Mouse (Mus musculus) limb, embryonic 12.5 days (tissue): ENCODE results near the gene Lif. TPM values are rescaled to one million over a fixed set of nuclear protein-coding genes. Genes with fewer than 3 reads are reported as not detected.

Experiments
- ATAC-seq: fragments of 200-750 bp; cut with Nextera tagmentation; 2 replicates; pipeline ENCODE4 v1.8.0; 2017; ENCODE audit warnings: low read depth, moderate TSS enrichment; ENCODE audit not compliant: insufficient number of reproducible peaks, insufficient read depth, low FRiP score, low TSS enrichment
- H3K27ac ChIP-seq: fragments of 300-500 bp; sonication (generic); 2 replicates; pipeline ENCODE4 v1.5.1; 2016; ENCODE audit warnings: mild to moderate bottlenecking, moderate library complexity
- H3K27me3 ChIP-seq: fragments of 300-500 bp; sonication (generic); 2 replicates; pipeline ENCODE4 v1.6.1; 2016; ENCODE audit warnings: mild to moderate bottlenecking, moderate library complexity
- H3K36me3 ChIP-seq: fragments of 300-500 bp; sonication (generic); 2 replicates; pipeline ENCODE4 v1.6.1; 2016; ENCODE audit warnings: mild to moderate bottlenecking, moderate library complexity
- H3K4me1 ChIP-seq: fragments of 300-500 bp; sonication (generic); replicated peaks from 2 replicates; pipeline ENCODE4 v1.6.1; 2016
- H3K4me2 ChIP-seq: fragments of 300-500 bp; sonication (generic); 2 replicates; pipeline ENCODE4 v1.6.1; 2016; ENCODE audit warnings: mild to moderate bottlenecking, moderate library complexity
- H3K4me3 ChIP-seq: fragments of 300-500 bp; sonication (generic); replicated peaks from 2 replicates; pipeline ENCODE4 v1.5.1; 2016; ENCODE audit warnings: mild to moderate bottlenecking
- H3K9ac ChIP-seq: fragments of 300-500 bp; sonication (generic); replicated peaks from 2 replicates; pipeline ENCODE4 v1.6.1; 2016; ENCODE audit warnings: mild to moderate bottlenecking, moderate library complexity
- H3K9me3 ChIP-seq: fragments of 300-500 bp; sonication (generic); 2 replicates; pipeline ENCODE4 v1.6.1; 2016; ENCODE audit warnings: mild to moderate bottlenecking, moderate library complexity
- WGBS: fragments of 180-500 bp; shearing (Covaris S2); methylation state at CpG from one replicate; pipeline ENCODE4 v1.1.7; 2016; 5-methylcytosine and 5-hydroxymethylcytosine counted together
- polyA plus RNA-seq: library from polyadenylated mRNA; unstranded; fragments of >200 nt; fragmentation: Nextera tagmentation; extraction: Ambion mirVana; gene quantifications from 2 replicates; pipeline ENCODE4 v1.2.1, GENCODE M21; 2016

Gene Lif
- polyA plus RNA-seq, 1 experiment from 2014 or later: 0.05 TPM

DNA sequence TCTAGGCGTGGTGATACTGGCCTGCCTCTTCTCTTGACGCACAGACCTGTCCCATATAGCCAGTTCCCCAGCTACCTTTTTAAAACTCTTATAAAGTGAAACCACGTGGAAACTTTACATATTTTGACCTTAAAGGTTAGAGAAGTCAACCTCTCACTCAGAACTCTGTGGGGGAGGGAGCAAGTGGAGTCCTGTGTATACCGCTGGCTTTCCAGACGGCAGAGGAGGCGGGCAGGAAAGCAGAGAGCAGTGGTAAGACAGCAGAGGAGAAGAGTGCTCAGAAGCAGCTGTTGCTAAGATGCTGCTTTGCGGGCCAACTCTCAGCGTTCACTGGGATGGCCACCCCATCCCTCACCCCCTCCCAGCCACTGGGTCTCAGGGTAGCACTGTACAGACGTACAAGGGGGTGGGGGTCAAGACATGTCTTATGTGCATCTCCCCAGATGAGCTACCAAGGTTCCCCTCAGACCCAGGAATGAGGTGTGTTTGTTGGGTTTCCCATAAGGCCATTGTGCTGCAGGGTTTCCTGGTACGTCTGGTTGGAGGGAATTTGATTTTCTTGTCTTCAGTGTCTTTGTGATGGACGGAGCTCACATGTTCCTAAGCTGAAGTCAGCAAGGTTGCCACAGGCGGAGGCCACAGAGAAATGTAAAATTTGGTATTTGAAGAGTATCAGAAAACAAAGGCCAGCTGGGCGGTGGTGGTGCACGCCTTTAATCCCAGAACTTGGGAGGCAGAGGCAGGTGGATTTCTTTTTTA, 10.0 kb upstream of the Lif start:
- 70% methylated on average over 14 of the region's 14 CpGs for WGBS
- no peak for ATAC-seq

DNA sequence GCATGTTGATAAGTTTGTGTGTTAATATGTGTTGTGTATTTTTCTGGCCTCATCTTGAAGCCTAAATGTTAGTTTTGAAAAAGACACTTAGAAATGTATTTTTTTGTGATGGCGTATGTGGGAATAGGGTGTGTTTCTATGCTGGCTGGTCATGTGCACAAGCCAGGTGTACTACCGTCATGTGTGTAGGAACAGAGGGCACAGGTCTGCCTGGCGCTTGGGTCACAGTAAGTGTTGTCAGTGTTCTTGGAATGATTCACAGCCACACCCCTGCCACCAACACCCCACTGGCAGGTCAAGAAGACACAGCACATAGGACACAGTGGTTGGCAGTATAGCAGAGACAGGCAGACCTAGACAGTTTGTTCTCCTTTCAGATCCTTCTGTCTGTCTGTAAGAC, 8.2 kb upstream of the Lif start:
- Histone ChIP-seq H3K4me1 (no peaks in the 10 kb centered on the region), H3K9me3 (no peaks in the 10 kb centered on the region), H3K4me3 (no peak overlapping the region), H3K9ac (no peak overlapping the region), H3K27me3 (no peaks in the 10 kb centered on the region), H3K4me2 (no peak overlapping the region), H3K27ac (no peak overlapping the region), H3K36me3 (no peaks in the 10 kb centered on the region)
- no peak for ATAC-seq
- WGBS: 94% methylated on average over 3 of the region's 3 CpGs

More for the DNA sequence above, 10.0 kb upstream of the Lif start:
- H3K27me3 ChIP-seq: no peaks in the 10 kb centered on the region
- no peaks in the 10 kb centered on the region for H3K4me1 ChIP-seq
- H3K4me3 ChIP-seq: no peak overlapping the region
- no peak overlapping the region for H3K9ac ChIP-seq
- H3K9me3 ChIP-seq: no peaks in the 10 kb centered on the region
- no peaks in the 10 kb centered on the region for H3K36me3 ChIP-seq
- no peak overlapping the region for H3K4me2 ChIP-seq
- H3K27ac ChIP-seq: no peak overlapping the region

DNA sequence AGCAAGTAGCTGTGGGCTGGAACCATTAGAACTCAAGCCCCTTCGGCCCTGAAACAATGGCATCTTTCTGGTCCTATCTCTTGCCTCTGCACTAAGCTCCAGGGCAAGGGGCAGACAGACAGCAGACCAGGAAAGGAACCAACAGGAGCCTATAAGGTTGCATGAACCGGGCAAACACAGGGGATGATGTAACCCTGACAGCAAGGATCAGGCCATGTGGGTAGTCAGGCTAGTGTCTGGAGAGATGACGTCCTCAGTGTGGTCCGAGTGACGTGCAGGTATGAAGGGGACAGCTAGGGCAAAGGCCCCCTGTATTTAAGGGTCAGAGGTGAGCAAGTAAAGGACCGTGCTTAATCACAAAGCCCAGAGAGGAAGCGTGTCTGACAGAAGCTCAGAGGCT, 7.1 kb upstream of the Lif start:
- no peak for ATAC-seq
- no peak overlapping the region for H3K4me3 ChIP-seq
- H3K9me3 ChIP-seq: no peaks in the 10 kb centered on the region
- H3K4me2 ChIP-seq: no peak overlapping the region
- WGBS: 79% methylated on average over 7 of the region's 7 CpGs
- no peak overlapping the region for H3K27ac ChIP-seq
- no peak overlapping the region for H3K9ac ChIP-seq
- H3K36me3 ChIP-seq: no peaks in the 10 kb centered on the region
- H3K4me1 ChIP-seq: no peaks in the 10 kb centered on the region
- no peaks in the 10 kb centered on the region for H3K27me3 ChIP-seq

DNA sequence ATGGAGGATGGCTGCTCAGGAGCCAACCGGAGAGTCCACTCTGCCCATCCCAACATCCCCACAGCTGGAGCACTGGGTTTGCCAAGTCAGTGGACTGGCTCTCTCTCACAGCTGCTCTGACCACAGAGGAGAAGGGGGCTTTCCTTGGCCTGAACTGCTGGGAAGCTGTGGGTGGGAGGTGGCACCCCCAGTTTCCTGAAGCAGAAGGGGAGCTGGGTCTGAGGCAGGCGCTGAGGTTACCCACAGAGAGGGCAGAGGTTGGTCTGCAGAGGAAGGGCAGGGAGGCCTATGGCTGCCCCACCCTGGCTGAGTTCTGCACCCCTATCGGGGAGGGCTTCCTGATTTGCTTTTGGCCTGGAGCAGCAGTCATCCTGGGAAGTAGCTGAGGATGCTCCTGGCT, 6.0 kb upstream of the Lif start:
- WGBS: 81% methylated on average over 3 of the region's 3 CpGs
- no peak overlapping the region for H3K27ac ChIP-seq
- ATAC-seq: no peak

DNA sequence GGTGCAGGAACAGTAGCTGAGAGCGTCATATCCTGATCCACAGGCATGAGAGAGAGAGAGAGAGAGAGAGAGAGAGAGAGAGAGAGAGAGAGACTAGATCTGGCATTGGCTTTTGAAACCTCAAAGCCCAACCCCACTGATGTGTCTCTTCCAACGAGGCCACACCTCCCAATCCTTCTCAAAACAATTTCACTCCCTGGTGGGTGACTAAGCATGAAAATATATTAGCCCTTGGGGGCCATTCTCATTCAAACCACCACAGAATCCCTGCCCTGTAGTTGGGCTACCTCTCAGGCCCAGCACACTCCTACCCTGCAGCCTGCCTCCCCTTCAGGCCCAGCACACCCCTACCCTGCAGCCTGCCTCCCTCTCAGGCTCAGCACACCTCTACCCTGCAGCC, 4.5 kb upstream of the Lif start:
- WGBS: 68% methylated on average over 2 of the region's 2 CpGs
- Histone ChIP-seq H3K27me3 (no peaks in the 10 kb centered on the region), H3K4me3 (no peak overlapping the region), H3K9ac (no peak overlapping the region), H3K4me1 (no peaks in the 10 kb centered on the region), H3K27ac (no peak overlapping the region), H3K4me2 (no peak overlapping the region), H3K9me3 (no peaks in the 10 kb centered on the region), H3K36me3 (no peaks in the 10 kb centered on the region)
- ATAC-seq: no peak

More for the DNA sequence above, 6.0 kb upstream of the Lif start:
- H3K27me3 ChIP-seq: no peaks in the 10 kb centered on the region
- H3K9me3 ChIP-seq: no peaks in the 10 kb centered on the region
- no peaks in the 10 kb centered on the region for H3K36me3 ChIP-seq
- no peak overlapping the region for H3K4me3 ChIP-seq
- H3K9ac ChIP-seq: no peak overlapping the region
- no peak overlapping the region for H3K4me2 ChIP-seq
- no peaks in the 10 kb centered on the region for H3K4me1 ChIP-seq

DNA sequence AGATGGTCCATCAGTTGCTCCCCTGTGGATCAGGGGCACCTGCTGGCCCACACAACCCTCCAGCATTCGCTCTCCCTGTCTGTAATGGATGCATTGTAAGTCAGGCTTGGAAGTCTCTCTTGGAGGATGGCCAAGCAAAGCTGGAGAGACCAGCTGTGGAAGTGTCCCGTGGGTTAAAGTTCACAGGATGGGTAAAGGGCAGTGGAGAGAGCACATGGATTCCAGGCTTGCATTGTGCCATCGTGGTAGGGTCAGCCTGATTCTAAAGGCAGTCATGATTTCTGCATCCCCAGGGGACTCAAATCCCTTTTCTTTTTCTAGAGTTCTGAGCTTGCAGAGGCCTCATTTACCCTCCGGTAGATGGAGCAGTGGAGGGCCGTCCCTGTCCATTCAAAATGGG, 399 bp downstream of the Lif start:
- Histone ChIP-seq H3K4me1 (peaks cover 28% of the 10 kb centered on the region), H3K4me3 (no peak overlapping the region), H3K4me2 (no peak overlapping the region), H3K27me3 (no peaks in the 10 kb centered on the region), H3K9ac (no peak overlapping the region), H3K36me3 (no peaks in the 10 kb centered on the region), H3K27ac (no peak overlapping the region), H3K9me3 (no peaks in the 10 kb centered on the region)
- ATAC-seq: no peak
- 69% methylated on average over 5 of the region's 5 CpGs for WGBS

DNA sequence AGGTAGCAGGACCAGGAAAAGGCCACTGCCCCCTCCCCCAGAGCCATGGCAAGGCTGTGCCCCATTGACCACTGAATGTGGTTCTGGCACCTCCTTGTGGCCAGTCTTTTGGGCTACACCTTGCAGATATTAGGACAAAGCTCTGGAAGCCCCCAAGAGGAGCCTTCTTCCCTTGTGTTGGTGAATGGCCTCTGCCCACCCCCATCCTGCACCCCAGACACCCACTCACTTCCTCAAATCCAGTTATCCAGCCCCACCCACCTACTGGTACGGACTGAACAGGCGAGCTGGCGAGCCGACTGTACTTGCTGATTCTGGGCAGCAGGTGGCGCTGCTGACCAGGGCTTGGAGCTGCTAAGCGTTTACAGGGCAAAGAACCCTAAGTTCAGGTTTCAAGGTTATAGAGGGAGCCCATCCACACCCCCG, 1.3 kb downstream of the Lif start:
- peak overlapping the region; percentile 41 for H3K4me2 ChIP-seq
- H3K4me3 ChIP-seq: no peak overlapping the region
- ATAC-seq: 0 out of 2 replicates have a peak, but pooled peaks have one; percentile 32

DNA sequence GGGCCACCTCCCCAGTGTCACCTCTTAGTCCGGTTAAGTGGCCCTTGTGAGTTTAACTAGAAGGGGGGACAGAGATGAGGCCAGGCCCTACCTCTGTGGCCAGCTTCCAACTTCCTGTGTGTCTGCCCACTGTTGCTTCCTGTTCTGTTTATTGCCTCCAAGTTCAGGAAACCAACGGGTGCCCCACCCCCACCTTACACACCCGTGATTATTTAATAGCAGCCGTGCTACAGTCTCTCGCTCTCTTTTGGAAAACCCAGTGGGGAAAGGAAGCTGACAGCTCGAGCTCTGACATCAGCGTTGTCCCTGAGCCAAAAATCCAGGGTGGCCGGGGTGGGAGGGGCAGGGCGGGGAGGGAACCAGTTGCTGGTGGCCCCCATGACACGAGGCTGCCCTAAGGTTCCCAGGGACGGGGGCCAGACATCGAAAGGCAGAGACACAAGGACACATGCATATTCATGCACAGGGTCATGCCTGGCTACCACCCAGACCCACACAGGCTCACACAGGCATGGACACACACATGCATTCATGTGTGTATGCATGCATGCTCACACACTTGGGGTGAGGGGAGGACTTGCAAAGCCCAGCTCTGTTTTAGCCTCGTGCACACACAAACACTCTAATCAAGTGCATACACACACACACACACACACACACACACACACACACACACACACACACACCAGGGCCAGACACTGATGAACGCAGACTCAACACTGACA, 3.3 kb downstream of the Lif start:
- H3K4me1 ChIP-seq: peaks cover 36% of the 10 kb centered on the region
- peak overlapping the region; percentile 33 for H3K4me2 ChIP-seq
- ATAC-seq: no peak
- H3K9me3 ChIP-seq: no peaks in the 10 kb centered on the region
- no peak overlapping the region for H3K4me3 ChIP-seq
- peaks cover 20% of the 10 kb centered on the region for H3K27me3 ChIP-seq
- H3K27ac ChIP-seq: peak overlapping the region; percentile 23; the same call in 1 of the 2 replicates
- no peak overlapping the region for H3K9ac ChIP-seq
- 39% methylated on average over 14 of the region's 14 CpGs for whole genome bisulfite sequencing
- no peaks in the 10 kb centered on the region for H3K36me3 ChIP-seq

More for the DNA sequence above, 1.3 kb downstream of the Lif start:
- H3K9ac ChIP-seq: no peak overlapping the region
- no peaks in the 10 kb centered on the region for H3K36me3 ChIP-seq
- under 1% methylated on average over 7 of the region's 7 CpGs for WGBS
- H3K4me1 ChIP-seq: peaks cover 36% of the 10 kb centered on the region
- H3K27ac ChIP-seq: no peak overlapping the region
- H3K27me3 ChIP-seq: 0 out of 2 replicates have a peak, but pooled peaks cover 1% of the 10 kb centered on the region
- no peaks in the 10 kb centered on the region for H3K9me3 ChIP-seq

DNA sequence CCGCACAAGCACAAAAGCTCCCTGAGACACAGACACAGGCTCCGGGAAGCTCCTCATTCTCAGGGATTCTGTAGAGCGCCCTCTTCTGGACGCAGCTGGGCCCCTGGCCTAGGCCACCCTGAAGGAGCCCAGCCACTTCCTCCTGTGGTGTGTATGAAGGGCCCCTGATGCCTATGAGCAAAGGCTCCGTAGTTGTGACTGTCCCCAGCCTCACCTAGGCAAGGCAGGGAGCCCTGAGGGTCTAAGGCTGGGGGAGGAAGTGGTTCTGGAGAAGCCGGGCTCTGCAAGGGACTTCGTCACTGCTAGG, 3.8 kb downstream of the Lif start:
- Histone ChIP-seq H3K9ac (no peak overlapping the region), H3K9me3 (no peaks in the 10 kb centered on the region), H3K4me1 (peaks cover 39% of the 10 kb centered on the region), H3K27me3 (peaks cover 25% of the 10 kb centered on the region), H3K36me3 (no peaks in the 10 kb centered on the region), H3K4me2 (0 out of 2 replicates have a peak overlapping the region, but pooled peaks have one; percentile 33), H3K27ac (peak overlapping the region; percentile 23; the same call in 1 of the 2 replicates), H3K4me3 (no peak overlapping the region)
- no peak for ATAC-seq
- WGBS: 58% methylated on average over 7 of the region's 7 CpGs

DNA sequence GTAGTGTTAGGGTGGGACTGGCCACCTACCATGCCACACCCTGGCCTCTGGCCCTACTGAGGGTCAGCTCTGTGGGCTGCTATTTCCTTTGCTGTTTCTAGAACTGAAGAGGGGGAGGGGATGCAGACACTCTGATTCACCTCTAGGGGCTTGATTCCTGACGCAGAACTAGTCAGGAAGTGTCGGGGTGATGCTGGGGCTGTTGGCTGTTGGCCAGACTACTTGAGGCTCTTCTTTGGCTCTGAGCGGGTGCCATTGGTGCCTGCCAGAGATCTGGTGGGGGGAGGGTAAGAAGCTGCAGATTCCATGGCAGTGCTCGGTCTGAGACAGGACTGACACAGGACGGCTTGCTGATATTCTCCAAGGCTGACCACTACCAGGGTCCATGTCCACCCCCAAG, 4.6 kb downstream of the Lif start:
- peaks cover 42% of the 10 kb centered on the region for H3K4me1 ChIP-seq

DNA sequence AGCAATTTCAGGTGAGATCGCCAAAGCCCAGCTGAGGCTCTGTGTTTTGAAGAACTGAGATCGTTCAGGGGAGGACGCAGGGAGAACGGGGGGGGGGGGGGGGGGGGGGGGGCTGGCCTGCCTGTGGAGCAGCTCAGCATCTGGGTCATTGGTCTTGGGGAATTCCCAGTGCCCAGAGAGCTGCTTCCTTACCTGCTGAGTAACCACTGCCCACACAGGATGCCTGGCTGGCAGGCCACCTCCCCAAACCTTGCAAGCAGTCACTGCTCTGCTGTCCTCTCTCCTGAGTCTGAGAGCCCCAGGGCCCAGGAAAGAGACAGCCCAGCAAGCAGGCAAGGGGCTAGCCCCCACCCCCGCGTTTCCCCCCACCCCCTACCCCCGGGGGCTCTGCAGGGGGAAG, 5.5 kb downstream of the Lif start:
- Histone ChIP-seq H3K27me3 (peaks cover 42% of the 10 kb centered on the region), H3K27ac (no peak overlapping the region), H3K4me1 (peaks cover 46% of the 10 kb centered on the region), H3K36me3 (no peaks in the 10 kb centered on the region), H3K9me3 (no peaks in the 10 kb centered on the region), H3K4me3 (no peak overlapping the region), H3K9ac (no peak overlapping the region), H3K4me2 (no peak overlapping the region)
- ATAC-seq: no peak
- 22% methylated on average over 7 of the region's 7 CpGs for WGBS

More for the DNA sequence above, 4.6 kb downstream of the Lif start:
- Histone ChIP-seq H3K4me2 (no peak overlapping the region), H3K27me3 (peaks cover 33% of the 10 kb centered on the region), H3K9me3 (no peaks in the 10 kb centered on the region), H3K9ac (no peak overlapping the region), H3K27ac (no peak overlapping the region), H3K4me3 (no peak overlapping the region), H3K36me3 (no peaks in the 10 kb centered on the region)
- no peak for ATAC-seq
- WGBS: 34% methylated on average over 5 of the region's 5 CpGs
